Mouse (Mus musculus): ENCODE measurements around the gene Ppp5c. TPM values are rescaled to one million over a fixed set of nuclear protein-coding genes. Genes with fewer than 3 reads are reported as not detected.

The Ppp5c gene
- total RNA-seq, 2 experiments from 2014 or later = 62.4 to 62.7 TPM

DNA sequence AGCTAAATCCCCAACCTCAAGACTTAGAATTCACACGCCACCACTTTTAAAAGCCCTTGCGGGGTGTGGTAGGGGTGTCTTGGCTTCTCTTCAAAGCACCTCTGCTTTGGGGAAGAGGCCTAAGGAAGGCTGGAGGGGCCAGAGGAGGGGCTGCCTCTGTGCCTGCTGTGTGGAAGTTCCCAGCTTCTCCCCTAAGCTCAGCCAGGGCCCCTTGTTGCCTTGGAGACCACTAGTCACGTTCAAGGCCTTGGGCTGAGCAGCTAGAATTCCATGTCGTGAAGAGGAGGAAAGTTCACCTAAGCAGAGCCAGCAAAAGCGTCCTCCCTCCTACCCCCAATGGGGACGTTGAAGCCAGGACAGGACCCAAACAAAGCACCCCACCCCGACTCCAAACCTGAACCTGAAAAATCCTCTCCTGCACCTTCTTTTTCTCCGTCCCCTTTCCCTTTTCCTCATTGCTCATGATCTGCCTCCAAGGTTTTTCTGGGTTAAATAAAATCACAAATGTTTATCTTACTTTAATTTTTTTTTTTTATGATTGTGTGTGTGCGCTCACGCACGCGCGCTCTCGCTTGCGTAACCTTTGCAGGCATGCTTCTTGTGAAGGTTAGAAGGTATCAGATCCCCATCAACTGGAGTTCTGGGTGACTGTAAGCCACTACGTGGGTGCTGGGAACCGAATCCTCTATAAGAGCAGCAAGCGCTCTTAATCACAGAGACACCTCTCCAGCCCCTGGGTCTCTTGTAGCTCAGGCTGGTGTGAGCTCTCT, 35.9 kb downstream of the Ppp5c start:
- DNase-seq = no peak
- intact Hi-C loops (cut with DNase I) = no loop called here

DNA sequence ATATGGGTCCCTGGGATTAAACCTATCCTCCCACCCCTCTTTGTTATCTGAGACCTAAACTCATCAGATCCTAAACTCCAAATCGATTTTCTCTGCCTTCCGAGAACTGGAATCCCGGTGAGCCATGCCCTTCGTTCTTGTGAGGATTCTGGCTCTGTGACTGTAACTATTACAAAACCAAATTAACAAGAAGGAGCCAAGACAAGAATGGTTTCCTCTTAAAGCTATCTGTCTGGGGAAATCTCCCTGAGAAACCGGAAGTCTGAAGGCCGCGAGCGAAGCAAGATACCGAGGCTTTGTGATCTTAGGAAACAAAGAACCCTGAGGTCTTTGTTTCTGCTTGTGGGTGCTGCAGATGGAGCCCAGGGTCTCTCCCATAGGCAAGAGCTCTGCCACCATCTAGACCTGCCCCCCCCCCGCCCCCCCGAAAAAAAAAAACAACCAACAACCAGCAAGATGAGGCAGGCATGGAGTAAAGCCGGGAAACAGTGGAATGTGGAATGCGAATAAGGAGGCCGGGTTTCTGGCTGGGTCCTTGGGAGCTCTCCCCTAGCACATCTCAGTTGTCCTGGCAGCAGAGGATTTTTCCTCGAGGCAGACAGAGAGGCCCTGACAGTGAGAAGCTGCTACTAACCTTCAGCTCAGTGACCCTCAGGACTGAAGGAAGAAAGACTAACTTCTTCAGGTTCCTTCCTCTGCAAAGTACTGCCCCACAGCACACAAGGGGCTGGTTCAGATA, 37.5 kb downstream of the Ppp5c start:
- no peak for DNase-seq
- intact Hi-C loops (cut with DNase I) = no loop called here

DNA sequence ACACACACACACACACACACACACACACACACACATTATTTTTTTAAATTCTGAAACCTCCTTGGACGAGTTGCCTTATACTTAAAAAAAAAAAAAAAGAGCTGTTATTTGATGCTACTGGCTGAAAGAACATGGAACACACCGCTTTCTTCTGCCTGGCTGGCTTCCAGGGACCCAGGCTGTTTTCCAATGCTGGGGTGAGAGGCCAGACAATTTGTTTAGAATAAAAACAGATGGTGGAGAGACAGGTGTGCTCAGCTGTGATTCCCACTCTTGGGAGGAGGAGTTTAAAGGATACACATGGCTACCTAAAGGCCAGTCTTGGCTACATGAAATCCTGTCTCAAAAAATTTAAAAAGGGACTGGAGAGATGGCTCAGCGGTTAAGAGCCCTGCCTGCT, 39.3 kb downstream of the Ppp5c start:
- DNase-seq = peak; percentile 50 to 60
- intact Hi-C loops (cut with DNase I) = no loop called here

DNA sequence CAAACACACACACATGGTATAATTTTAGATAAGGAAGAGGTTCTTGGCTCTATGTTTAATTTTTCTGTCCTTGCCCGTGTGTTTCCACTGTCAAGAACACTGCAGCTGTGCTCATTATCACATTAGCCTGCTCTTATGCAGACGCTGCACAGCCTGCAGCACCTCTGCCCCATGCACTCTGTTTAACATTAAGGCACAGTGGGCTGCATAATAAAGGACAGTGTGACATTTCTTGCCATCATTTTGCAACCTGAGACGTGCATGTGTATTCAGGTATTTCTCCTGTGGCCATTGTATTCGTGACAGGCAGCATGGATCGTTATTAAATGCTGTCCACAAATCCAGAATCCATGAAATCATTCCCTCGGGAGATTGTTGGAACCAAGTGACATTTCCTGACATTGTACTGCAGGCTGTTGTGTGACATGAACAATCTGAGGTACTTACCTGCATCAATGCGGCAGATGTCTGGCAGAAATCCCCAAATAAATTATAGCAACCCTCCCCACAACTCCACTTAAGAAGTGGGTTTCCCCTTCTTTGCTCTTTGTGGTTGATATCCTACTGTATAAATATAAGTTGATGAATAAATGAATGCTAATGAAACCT, 40.1 kb downstream of the Ppp5c start:
- no peak for DNase-seq
- intact Hi-C loops (cut with DNase I) = no loop called here

DNA sequence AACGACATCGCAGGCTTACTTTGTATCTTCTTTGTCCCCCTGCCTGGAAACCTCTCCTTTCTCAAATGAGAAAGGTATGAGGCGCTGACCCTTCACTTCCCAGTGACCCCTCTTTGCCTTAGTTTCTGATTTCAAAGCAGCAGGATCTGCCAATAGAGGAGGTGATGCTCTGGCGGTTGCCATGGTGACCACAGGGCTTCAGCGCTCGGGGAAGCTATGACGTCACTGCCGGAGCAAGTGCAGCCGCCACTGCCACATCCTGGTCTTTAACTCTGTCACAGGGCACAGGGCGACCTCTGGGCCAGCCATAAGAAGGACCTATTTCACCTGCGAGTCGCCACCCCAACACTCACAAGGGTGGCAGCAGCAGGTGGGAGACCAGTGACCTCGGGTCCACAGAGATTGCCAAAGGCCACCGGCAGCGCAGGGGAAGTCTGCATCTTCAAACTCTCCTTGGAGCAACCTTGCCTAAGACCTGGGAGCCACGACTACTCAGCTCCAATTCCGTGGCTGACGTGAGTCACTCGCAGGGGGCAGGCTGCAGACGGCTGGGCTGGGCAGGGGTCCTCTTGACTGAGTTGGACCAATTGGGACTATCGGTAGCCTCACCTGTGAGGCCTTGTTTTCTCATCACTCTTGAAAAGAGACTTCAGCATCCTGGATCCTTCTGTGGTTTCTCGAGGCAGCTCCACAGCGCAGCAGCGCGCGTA, 44.7 kb downstream of the Ppp5c start, which contains the start of gene Gm42372:
Gene Gm42372, plus strand, starts transcription at position 228 of the 710 bp plus-strand sequence.
- intact Hi-C loops (cut with DNase I) = no loop called here
- no peak for DNase-seq

DNA sequence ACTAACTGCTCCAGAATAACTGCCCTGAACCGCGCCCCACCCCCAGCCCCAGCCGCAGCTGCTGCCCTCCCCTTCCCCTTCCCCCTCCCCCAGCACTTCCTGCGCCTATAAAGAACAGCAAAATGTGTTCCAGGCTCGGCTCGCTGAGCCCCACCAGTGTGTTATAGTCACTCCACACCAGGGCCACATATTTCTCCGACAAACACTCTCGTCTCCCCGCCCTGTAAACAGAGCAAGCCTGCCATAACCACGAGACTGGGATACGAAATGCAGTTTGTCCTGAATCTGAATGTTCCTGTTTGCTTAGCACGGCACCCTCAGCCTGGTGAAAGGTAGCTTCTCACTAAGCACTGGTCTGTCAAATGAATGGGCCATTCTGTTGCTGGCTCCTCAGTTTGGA, 47.4 kb downstream of the Ppp5c start:
- intact Hi-C loops (cut with DNase I) = no loop called here
- DNase-seq = no peak

DNA sequence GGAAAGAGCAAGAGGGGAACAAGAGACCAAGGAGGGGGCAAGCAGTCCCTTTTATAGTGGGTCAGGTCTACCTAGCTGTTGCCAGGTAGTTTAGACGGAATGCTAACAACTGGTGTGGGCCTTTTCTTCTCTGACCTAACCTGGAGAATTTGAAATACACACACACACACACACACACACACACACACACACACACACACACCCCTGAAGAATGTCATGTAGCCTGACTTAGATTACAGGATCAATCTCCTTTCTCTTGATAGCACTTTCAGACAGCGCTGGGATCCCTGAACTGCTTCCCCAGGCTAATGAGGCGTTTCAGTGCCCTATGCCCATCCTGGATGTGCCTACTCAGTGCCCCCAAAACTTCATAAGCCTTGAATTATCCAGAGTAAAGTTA, 49.1 kb downstream of the Ppp5c start:
- intact Hi-C loops (cut with DNase I) = no loop called here
- no peak for DNase-seq

DNA sequence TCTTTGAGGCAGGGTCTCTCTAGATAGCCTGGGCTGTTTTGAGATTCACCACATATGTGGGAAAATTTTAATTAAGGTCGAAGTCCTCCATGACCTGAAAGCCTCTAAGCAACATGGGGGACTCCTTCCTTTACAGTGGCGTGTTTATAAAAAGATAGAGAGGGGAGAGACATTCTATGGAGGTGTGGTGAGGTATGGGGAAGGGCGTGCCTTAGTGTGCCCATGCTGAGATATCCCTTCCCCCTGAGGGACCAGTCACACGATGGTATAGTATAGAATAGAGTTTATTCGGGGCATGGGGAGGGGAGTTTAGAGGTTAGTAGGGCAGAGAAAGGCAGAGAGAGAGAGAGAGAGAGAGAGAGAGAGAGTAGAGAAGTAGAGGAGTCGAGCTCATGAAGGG, 49.6 kb downstream of the Ppp5c start:
- no peak for DNase-seq
- intact Hi-C loops (cut with DNase I) = no loop called here

DNA sequence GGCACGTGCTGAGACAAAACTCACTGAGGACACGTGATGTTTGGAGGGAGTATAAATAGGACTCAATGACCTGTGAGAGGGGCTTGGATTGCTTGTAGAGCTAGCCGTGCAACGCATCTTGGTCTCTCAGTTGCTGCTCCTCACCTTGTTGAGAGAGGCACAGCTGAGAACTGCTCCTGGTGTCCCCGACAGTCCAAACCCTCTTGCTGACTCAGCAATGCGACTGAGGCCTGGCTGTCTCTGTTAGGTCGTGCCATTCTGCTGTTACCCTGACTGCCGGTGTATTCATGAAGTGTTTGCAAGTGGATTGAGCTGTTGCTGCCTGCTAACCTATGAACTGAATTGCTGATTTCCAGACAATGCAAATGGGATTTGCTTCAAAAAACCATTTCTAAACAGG, 51.4 kb downstream of the Ppp5c start:
- intact Hi-C loops (cut with DNase I) = no loop called here
- DNase-seq = no peak

DNA sequence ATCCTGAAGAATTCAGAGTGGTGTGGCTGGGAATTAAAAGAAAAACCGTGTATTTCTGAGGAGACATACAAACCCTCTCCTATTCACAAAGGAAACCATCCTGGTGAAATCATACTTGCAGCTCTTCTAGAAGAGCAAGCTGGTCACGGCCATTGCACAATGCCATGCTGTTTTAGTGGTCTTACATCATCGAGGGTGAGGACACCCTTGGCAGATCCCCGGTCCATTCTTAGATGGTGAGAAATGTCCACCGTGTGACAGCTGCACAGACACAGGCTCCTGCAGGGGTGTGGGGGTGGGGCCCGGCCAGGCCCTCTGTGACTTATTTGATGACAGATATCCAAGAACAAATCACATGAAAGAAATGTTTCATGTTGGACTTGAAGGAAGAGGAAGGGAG, 53.7 kb downstream of the Ppp5c start:
- DNase-seq = peak; percentile 34 to 36
- intact Hi-C loops (cut with DNase I) = no loop called here

DNA sequence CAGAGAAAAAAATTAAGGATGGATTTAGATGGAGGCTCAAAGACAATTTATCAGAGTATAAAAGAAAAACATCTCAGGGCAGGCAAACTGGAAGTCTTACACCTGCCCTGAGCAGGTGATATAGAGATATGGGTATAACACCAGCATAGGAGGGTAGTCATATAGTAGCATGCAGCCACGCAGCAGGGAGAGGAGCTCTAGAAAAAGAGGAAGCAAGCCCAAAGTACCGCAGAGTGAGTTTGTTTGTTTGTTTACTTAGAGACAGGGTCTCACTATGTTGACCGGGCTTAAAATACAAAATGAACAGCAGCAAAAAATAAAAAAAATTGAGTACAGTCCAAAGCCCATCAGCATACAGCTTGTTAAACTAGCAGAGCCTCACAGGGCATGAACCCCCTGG, 56.6 kb downstream of the Ppp5c start:
- no peak for DNase-seq
- intact Hi-C loops (cut with DNase I) = no loop called here

DNA sequence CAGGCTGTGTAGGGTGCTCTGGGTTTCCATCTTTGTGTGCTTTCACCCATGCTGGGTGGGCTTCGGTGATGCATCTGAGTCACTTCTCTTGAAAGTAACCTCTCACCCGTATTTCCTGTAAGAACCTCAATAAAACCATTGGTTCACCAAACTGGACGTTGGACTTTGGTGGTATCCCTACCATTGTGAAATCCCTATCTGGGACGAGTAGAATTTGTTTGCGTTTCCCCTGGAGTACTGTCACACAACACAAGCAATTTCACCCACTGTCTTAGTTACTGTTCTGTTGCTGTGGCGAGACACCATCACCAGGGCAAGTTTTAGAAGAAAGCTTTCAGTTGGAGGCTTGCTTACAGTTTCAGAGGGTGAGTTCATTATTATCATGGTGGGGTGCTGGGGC, 59.3 kb downstream of the Ppp5c start:
- intact Hi-C loops (cut with DNase I) = no loop called here
- no peak for DNase-seq

DNA sequence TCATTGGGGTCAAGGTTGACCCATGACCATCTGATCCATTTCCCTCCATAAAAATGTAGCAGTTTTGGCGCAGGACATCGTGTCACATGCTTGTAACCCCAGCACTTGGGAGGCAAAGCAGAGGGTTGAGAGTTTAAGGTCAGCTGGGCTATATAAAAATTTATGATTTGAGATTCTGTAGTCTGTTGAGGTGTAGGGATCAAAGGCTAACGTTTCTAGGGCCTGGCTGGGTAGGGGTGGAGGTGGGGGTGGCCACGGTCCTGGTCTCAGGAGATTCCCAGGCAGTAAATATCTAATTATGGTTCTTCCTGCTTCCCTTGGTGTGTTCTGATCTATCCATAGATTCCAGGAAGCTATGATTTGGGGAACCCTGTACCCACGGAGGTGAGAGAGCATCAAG, 66.0 kb downstream of the Ppp5c start:
- DNase-seq = no peak
- intact Hi-C loops (cut with DNase I) = no loop called here

DNA sequence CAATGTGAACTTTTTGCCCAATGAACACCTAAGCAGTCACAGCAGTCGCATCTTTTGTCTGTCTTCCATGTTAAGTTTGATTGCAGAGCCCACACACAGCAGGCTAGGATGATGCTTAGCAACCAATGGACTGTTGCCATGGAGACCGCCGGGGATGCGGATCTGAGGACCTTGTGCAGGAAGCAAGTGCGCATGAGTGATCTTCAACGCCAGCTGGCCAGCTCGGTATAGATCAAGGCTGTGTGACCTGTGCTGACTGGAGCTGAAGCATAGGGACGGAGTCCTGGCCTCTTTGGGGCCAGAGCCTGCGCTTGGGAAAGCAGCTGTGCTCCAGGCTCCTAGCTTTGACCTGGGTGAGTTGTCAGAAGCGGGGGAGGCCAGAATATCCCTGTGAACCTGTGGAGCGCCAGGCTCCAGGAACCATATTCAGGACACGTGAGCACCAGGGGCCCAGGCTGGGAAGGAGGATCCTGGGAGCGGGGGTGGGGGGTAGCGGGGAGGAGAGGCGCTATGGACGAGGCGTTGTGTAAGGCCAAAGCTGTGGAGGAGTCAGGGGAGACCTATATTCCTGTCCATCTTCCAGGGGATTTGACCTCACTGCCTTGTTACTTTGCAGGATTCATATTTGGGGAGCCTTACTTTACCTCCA, 68.1 kb downstream of the Ppp5c start, which contains the start of gene Pnmal1:
Gene Pnmal1, plus strand, starts transcription at position 141 of the 649 bp plus-strand sequence.
- intact Hi-C loops (cut with DNase I) = no loop called here
- no peak for DNase-seq

DNA sequence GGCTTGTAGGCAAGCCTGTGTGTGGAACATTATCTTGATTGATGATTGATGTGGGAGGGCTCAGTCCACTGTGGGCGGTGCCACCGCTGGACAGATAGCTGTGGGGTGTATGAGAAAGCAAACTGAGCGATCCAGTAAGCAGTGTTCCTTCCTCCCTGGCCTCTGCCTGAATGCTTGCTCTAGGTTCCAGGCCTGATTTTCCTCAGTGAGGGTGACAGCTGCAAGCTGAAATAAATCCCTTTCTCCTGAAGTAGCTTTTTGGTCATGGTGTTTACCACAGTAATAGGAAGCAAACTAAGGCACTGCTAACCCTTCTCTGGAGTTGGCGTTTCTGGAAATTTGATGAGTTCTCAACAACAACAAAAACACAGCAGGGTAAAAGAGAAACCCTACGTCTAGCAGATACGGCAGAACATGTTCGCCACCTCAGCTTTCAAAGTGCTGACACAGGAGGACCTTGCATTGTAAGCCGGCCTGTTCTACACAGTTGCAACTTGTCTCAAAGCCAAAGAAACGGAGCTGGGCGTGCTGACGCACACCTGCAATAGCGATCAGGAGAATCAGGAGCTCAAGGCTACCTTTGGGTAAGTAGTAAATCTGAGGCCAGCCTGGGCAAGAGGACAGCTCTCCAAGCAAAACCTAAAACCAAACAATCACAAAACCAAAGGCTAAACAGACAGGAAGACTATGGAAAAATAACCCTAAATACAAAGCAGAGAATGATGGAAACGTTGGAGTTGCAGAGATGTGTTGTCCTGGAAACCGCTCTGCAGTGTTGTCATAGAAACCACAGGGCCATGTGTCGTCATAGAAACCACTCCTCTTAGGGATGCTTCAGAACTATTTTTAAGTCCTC, 71.1 kb downstream of the Ppp5c start:
- intact Hi-C loops (cut with DNase I) = no loop called here
- no peak for DNase-seq

DNA sequence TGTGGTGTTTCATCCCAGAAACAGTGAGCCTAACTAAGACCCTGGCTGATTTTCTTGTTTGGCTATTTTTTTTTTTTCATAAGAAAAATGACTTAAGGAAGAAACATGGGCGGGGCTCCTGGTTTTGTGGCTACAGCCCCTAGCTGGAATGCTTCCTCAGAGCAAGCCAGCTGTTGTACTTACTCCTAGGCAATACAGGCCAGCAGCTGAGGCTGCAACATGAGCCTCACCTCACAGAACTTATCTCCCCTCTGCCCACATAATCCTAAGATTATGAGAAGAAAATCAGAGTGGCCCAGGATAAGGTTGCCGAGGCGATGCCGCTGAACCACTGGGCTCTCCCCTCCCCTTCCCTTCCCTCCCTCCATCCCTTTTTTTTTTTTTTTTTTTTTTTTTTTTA, 72.0 kb downstream of the Ppp5c start:
- no peak for DNase-seq
- intact Hi-C loops (cut with DNase I) = no loop called here

All from gastrocnemius, postnatal 36 days (tissue).